Mouse (Mus musculus): Measurements from ENCODE around the gene Defa28. TPM values are rescaled to one million over a fixed set of nuclear protein-coding genes. Genes with fewer than 3 reads are reported as not detected.

The Defa28 gene
- not detected for polyA plus RNA-seq (2017; shearing (Covaris generic))

GRCm38 (mm10) chr8:21582706-21583105, at the start of gene Defa28:
Gene Defa28, plus strand, starts transcription at chr8:21583006.

GRCm38 (mm10) chr8:21565086-21565485, 17.7 kb upstream of the Defa28 start, which contains the start of gene Defa37:
Gene Defa37, plus strand, starts transcription at chr8:21565386.

DNA sequence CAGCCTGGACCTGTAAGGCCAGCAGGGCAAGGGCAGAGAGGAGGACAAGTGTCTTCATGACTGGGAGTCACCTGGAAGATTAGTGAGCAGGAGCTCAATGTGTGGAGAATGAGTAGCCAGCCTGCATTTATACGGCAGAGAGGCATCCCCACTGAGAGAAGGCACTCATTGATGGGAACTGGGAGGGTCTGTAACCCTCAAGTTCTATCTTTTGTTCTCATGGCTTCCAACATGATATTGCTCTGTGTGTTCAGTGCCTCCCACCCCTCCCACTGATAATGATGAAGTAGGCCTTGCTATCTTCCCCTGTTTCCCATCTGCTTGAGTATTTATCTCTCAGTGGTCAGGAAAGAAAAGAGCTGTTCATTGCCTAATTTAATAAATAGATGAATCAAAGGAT, 11.6 kb downstream of the Defa28 start, which contains the start of gene Gm7861:
TSS of gene Gm7861 (minus strand) at position 101 of the 400 bp plus-strand sequence.

GRCm38 (mm10) chr8:21617883-21618282, 35.1 kb downstream of the Defa28 start, which contains the start of gene Defa26:
Gene Defa26, plus strand, starts transcription at chr8:21618183.

Other genes starting within 250 kb of the Defa28 start
- gene Defa2, start 204.5 kb upstream of the Defa28 start, polyA plus RNA-seq (2017; shearing (Covaris generic)): not detected
- gene Defa33, start 191.2 kb upstream of the Defa28 start, polyA plus RNA-seq (2017; shearing (Covaris generic)): not detected
- not detected for gene Defa36, start 155.6 kb upstream of the Defa28 start, polyA plus RNA-seq (2017; shearing (Covaris generic))
- not detected for gene Gm7849, start 126.4 kb upstream of the Defa28 start, polyA plus RNA-seq (2017; shearing (Covaris generic))
- gene Defa20, start 73.7 kb upstream of the Defa28 start, polyA plus RNA-seq (2017; shearing (Covaris generic)): not detected
- gene Defa32, start 54.0 kb upstream of the Defa28 start, polyA plus RNA-seq (2017; shearing (Covaris generic)): not detected
- gene Defa37, start 17.6 kb upstream of the Defa28 start, polyA plus RNA-seq (2017; shearing (Covaris generic)): not detected
- gene Gm7861, start 11.5 kb downstream of the Defa28 start, polyA plus RNA-seq (2017; shearing (Covaris generic)): not detected
- gene Defa26, start 35.2 kb downstream of the Defa28 start, polyA plus RNA-seq (2017; shearing (Covaris generic)): not detected
- gene Defa17, start 72.8 kb downstream of the Defa28 start, polyA plus RNA-seq (2017; shearing (Covaris generic)): not detected
- not detected for gene Defa34, start 82.8 kb downstream of the Defa28 start, polyA plus RNA-seq (2017; shearing (Covaris generic))
- not detected for gene AY761184, start 120.6 kb downstream of the Defa28 start, polyA plus RNA-seq (2017; shearing (Covaris generic))
- not detected for gene Defa24, start 151.5 kb downstream of the Defa28 start, polyA plus RNA-seq (2017; shearing (Covaris generic))
- gene Defb50, start 240.5 kb downstream of the Defa28 start, polyA plus RNA-seq (2017; shearing (Covaris generic)): not detected

Data from activated CD4-positive, CD25-positive, alpha-beta regulatory T cell (primary cell).